Mouse (Mus musculus): ENCODE measurements around the gene Gm6525. TPM values are rescaled to one million over a fixed set of nuclear protein-coding genes. Genes with fewer than 3 reads are reported as not detected.
A peak's percentile ranks its signal among the peaks of the same experiment; 100 is the strongest.

The Gm6525 gene
- polyA plus RNA-seq, 1 experiment from 2014 or later: 1.4 TPM

GRCm38 (mm10) chr3:84157559-84158350, 16.1 kb upstream of the Gm6525 start:
- DNase-seq (ENCODE audit: low spot score): no peak
- Histone ChIP-seq H3K4me2 (ENCODE audit: low read length) (no peak overlapping the region), H3K9ac (ENCODE audit: low read length) (no peak overlapping the region), H3K27me3 (replicated peaks; ENCODE audit: control insufficient read depth, insufficient read depth, low read length) (no peaks in the 10 kb centered on the region), H3K4me3 (ENCODE audit: low read depth, low read length) (no peak overlapping the region), H3K4me1 (replicated peaks; ENCODE audit: control insufficient read depth, insufficient read depth, low read length) (0 out of 2 replicates have a peak, but pooled peaks cover 5% of the 10 kb centered on the region), H3K36me3 (ENCODE audit: control insufficient read depth, insufficient read depth, low read length) (0 out of 2 replicates have a peak, but pooled peaks cover 7% of the 10 kb centered on the region), H3K9me3 (ENCODE audit: control insufficient read depth, low read length) (no peaks in the 10 kb centered on the region), H3K27ac (ENCODE audit: low read depth) (no peak overlapping the region)
- no peak for ATAC-seq (replicated peaks; ENCODE audit: low FRiP score, low TSS enrichment, low read depth)
- 76% methylated on average over 4 of the region's 4 CpGs for WGBS

DNA sequence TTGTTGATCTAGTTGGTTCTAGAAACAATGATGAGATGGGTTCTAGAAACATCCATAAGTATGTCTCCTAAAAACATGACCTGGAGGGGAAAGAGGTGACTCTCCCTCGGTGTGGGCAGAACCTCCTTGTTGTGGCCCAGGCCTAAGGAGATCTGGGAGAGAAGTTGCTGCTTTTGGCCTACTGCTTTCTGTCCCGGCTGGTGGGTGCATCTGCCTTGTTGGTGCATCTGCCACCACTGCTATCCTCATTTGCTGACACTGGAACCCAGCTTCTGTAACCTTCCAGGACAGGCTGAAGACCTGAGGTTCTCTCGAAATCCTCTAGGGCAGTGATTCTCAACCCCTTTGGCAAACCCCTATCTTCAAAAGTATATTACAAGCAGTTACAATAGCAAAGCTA, 8.5 kb upstream of the Gm6525 start:
- Histone ChIP-seq H3K4me3 (ENCODE audit: low read depth, low read length) (no peak overlapping the region), H3K9ac (ENCODE audit: low read length) (no peak overlapping the region), H3K9me3 (ENCODE audit: control insufficient read depth, low read length) (no peaks in the 10 kb centered on the region), H3K4me1 (replicated peaks; ENCODE audit: control insufficient read depth, insufficient read depth, low read length) (no peaks in the 10 kb centered on the region), H3K4me2 (ENCODE audit: low read length) (no peak overlapping the region), H3K27me3 (replicated peaks; ENCODE audit: control insufficient read depth, insufficient read depth, low read length) (no peaks in the 10 kb centered on the region), H3K36me3 (ENCODE audit: control insufficient read depth, insufficient read depth, low read length) (peaks cover 30% of the 10 kb centered on the region), H3K27ac (ENCODE audit: low read depth) (no peak overlapping the region)
- ATAC-seq (replicated peaks; ENCODE audit: low FRiP score, low TSS enrichment, low read depth) (no peak), DNase-seq (ENCODE audit: low spot score) (no peak)
- 92% methylated on average over 3 of the region's 3 CpGs for whole genome bisulfite sequencing

DNA sequence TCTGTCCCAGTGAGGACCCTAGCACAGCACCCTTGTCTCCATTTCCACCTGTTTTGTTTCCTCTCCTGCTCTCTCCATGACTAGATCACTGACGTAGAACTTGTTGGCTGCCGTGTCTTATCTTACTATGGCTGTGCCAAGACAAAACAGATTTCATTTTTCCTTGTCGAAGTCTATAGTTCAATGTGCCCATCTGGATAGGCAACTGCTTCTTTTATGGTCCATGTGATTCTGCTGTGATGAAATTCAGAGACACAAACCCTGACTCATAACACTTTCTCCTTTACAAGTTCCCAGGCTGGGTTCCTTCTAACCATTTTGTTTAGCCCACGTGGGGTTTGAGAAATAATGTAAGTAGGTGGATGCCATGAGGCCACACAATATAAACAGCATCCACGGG, 7.8 kb upstream of the Gm6525 start:
- WGBS: 88% methylated on average over 5 of the region's 5 CpGs
- no peak overlapping the region for H3K4me3 ChIP-seq (ENCODE audit: low read depth, low read length)

GRCm38 (mm10) chr3:84168943-84169342, 5.0 kb upstream of the Gm6525 start:
- DNase-seq (ENCODE audit: low spot score): no peak
- Histone ChIP-seq H3K27me3 (replicated peaks; ENCODE audit: control insufficient read depth, insufficient read depth, low read length) (no peaks in the 10 kb centered on the region), H3K27ac (ENCODE audit: low read depth) (no peak overlapping the region), H3K4me2 (ENCODE audit: low read length) (no peak overlapping the region), H3K4me3 (ENCODE audit: low read depth, low read length) (no peak overlapping the region), H3K4me1 (replicated peaks; ENCODE audit: control insufficient read depth, insufficient read depth, low read length) (no peaks in the 10 kb centered on the region), H3K9ac (ENCODE audit: low read length) (no peak overlapping the region), H3K9me3 (ENCODE audit: control insufficient read depth, low read length) (no peaks in the 10 kb centered on the region), H3K36me3 (ENCODE audit: control insufficient read depth, insufficient read depth, low read length) (peaks cover 40% of the 10 kb centered on the region)
- WGBS: 89% methylated on average over 6 of the region's 6 CpGs
- no peak for ATAC-seq (replicated peaks; ENCODE audit: low FRiP score, low TSS enrichment, low read depth)

More for the DNA sequence above, 7.8 kb upstream of the Gm6525 start:
- Histone ChIP-seq H3K27me3 (replicated peaks; ENCODE audit: control insufficient read depth, insufficient read depth, low read length) (no peaks in the 10 kb centered on the region), H3K36me3 (ENCODE audit: control insufficient read depth, insufficient read depth, low read length) (peaks cover 30% of the 10 kb centered on the region), H3K9ac (ENCODE audit: low read length) (no peak overlapping the region), H3K4me2 (ENCODE audit: low read length) (no peak overlapping the region), H3K9me3 (ENCODE audit: control insufficient read depth, low read length) (no peaks in the 10 kb centered on the region), H3K27ac (ENCODE audit: low read depth) (no peak overlapping the region), H3K4me1 (replicated peaks; ENCODE audit: control insufficient read depth, insufficient read depth, low read length) (no peaks in the 10 kb centered on the region)
- ATAC-seq (replicated peaks; ENCODE audit: low FRiP score, low TSS enrichment, low read depth) (no peak), DNase-seq (ENCODE audit: low spot score) (no peak)

DNA sequence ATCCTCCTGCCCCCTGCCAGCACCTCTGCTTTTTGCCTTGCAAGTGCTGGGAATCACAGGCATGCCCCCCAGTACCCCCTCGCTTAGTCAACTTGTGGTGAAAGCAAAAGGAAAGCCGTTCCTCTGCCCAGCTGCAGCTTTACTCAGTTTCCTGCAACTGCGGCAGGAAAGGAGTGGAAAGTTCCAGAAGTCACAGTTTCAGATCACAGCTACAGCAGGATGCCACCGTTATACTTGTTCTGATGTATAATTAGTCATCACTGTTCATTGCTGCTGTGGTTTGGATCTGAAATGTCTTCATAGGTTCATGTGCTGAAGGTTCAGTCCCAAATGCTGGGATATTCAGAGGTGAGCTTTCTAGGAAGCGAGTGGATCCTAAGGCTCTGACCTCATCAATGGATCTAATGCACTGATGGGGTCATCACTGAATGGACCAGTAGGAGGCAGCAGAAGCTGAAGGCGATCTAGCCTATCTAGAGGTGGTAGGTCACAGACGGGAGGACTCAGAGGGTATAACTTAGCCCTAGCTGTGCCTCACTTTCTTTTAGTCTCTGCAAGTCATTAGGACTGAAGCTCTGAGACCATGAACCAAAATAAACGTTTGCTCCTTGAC, 4.4 kb upstream of the Gm6525 start:
- Histone ChIP-seq H3K4me1 (replicated peaks; ENCODE audit: control insufficient read depth, insufficient read depth, low read length) (no peaks in the 10 kb centered on the region), H3K27ac (ENCODE audit: low read depth) (no peak overlapping the region), H3K9me3 (ENCODE audit: control insufficient read depth, low read length) (no peaks in the 10 kb centered on the region), H3K27me3 (replicated peaks; ENCODE audit: control insufficient read depth, insufficient read depth, low read length) (no peaks in the 10 kb centered on the region), H3K4me2 (ENCODE audit: low read length) (no peak overlapping the region), H3K9ac (ENCODE audit: low read length) (no peak overlapping the region), H3K36me3 (ENCODE audit: control insufficient read depth, insufficient read depth, low read length) (peaks cover 35% of the 10 kb centered on the region), H3K4me3 (ENCODE audit: low read depth, low read length) (no peak overlapping the region)
- DNase-seq (ENCODE audit: low spot score) (no peak), ATAC-seq (replicated peaks; ENCODE audit: low FRiP score, low TSS enrichment, low read depth) (no peak)
- 68% methylated on average over 8 of the region's 8 CpGs for WGBS

DNA sequence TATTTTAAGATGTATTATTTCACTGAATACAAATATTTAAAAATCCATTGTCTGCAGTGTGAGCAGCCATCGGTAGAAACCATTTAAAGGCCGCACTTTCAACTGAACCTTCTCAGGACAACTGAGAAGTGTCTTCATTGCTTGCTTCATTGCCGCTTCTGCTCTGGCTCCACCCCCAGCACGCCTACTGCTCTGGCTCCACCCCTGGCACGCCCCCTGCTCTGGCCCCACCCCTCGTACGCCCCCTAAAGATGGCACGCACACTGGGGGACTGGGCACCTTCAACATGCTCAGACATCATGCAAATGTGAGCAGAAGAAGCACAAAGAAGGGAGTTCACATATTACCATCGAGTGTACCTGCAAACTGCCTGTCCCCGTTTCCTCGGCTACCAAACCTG, 1.5 kb upstream of the Gm6525 start:
- DNase-seq (ENCODE audit: low spot score) (no peak), ATAC-seq (replicated peaks; ENCODE audit: low FRiP score, low TSS enrichment, low read depth) (no peak)
- 40% methylated on average over 11 of the region's 11 CpGs for WGBS
- peaks cover 20% of the 10 kb centered on the region for H3K36me3 ChIP-seq (ENCODE audit: control insufficient read depth, insufficient read depth, low read length)
- no peak overlapping the region for H3K4me2 ChIP-seq (ENCODE audit: low read length)
- no peaks in the 10 kb centered on the region for H3K4me1 ChIP-seq (replicated peaks; ENCODE audit: control insufficient read depth, insufficient read depth, low read length)
- H3K27me3 ChIP-seq (replicated peaks; ENCODE audit: control insufficient read depth, insufficient read depth, low read length): no peaks in the 10 kb centered on the region
- no peaks in the 10 kb centered on the region for H3K9me3 ChIP-seq (ENCODE audit: control insufficient read depth, low read length)
- H3K4me3 ChIP-seq (ENCODE audit: low read depth, low read length): no peak overlapping the region
- no peak overlapping the region for H3K27ac ChIP-seq (ENCODE audit: low read depth)
- no peak overlapping the region for H3K9ac ChIP-seq (ENCODE audit: low read length)

- no peak overlapping the region for H3K4me3 ChIP-seq (ENCODE audit: low read depth, low read length)
- H3K27ac ChIP-seq (ENCODE audit: low read depth): no peak overlapping the region
- H3K36me3 ChIP-seq (ENCODE audit: control insufficient read depth, insufficient read depth, low read length): peaks cover 13% of the 10 kb centered on the region; the same call in 1 of the 2 replicates
- 55% methylated on average over 7 of the region's 7 CpGs for WGBS
- no peaks in the 10 kb centered on the region for H3K9me3 ChIP-seq (ENCODE audit: control insufficient read depth, low read length)
- H3K4me2 ChIP-seq (ENCODE audit: low read length): no peak overlapping the region
- peak; percentile 77 for DNase-seq (ENCODE audit: low spot score)
- no peaks in the 10 kb centered on the region for H3K4me1 ChIP-seq (replicated peaks; ENCODE audit: control insufficient read depth, insufficient read depth, low read length)
- no peak overlapping the region for H3K9ac ChIP-seq (ENCODE audit: low read length)
- no peaks in the 10 kb centered on the region for H3K27me3 ChIP-seq (replicated peaks; ENCODE audit: control insufficient read depth, insufficient read depth, low read length)
- ATAC-seq (replicated peaks; ENCODE audit: low FRiP score, low TSS enrichment, low read depth): 0 out of 2 replicates have a peak, but pooled peaks have one; percentile 74
Observed at GRCm38 (mm10) chr3:84175337-84176315, 1.7 kb downstream of the Gm6525 start.

DNA sequence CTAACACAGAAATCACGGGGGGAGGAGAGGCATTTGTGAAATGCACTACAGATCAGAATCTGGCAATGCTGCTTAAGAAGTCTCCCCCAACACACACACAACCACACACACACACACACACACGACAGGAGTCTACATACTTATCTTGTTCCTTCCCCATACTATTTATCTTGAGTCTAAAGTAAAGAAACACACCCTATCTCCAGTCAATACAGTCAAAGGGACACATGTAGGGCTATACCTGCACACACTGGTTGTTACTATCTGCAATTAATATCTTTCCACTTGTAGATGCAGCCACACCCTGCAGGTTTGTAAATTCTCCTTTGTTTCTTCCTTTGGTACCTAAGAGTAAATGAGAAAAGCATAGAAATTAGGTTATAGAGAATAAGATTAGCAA, 3.9 kb downstream of the Gm6525 start:
- Histone ChIP-seq H3K4me1 (replicated peaks; ENCODE audit: control insufficient read depth, insufficient read depth, low read length) (no peaks in the 10 kb centered on the region), H3K36me3 (ENCODE audit: control insufficient read depth, insufficient read depth, low read length) (peaks cover 7% of the 10 kb centered on the region; the same call in 1 of the 2 replicates), H3K27me3 (replicated peaks; ENCODE audit: control insufficient read depth, insufficient read depth, low read length) (no peaks in the 10 kb centered on the region), H3K27ac (ENCODE audit: low read depth) (no peak overlapping the region), H3K4me3 (ENCODE audit: low read depth, low read length) (no peak overlapping the region), H3K9me3 (ENCODE audit: control insufficient read depth, low read length) (no peaks in the 10 kb centered on the region), H3K9ac (ENCODE audit: low read length) (no peak overlapping the region), H3K4me2 (ENCODE audit: low read length) (no peak overlapping the region)
- no peak for ATAC-seq (replicated peaks; ENCODE audit: low FRiP score, low TSS enrichment, low read depth)
- WGBS: 60% methylated on average over 2 of the region's 2 CpGs
- no peak for DNase-seq (ENCODE audit: low spot score)
